Mouse (Mus musculus): Measurements from ENCODE around the gene Erc2. TPM values are rescaled to one million over a fixed set of nuclear protein-coding genes. Genes with fewer than 3 reads are reported as not detected.

Erc2 gene
- polyA plus RNA-seq, 1 experiment from 2014 or later = 2.7 TPM

DNA sequence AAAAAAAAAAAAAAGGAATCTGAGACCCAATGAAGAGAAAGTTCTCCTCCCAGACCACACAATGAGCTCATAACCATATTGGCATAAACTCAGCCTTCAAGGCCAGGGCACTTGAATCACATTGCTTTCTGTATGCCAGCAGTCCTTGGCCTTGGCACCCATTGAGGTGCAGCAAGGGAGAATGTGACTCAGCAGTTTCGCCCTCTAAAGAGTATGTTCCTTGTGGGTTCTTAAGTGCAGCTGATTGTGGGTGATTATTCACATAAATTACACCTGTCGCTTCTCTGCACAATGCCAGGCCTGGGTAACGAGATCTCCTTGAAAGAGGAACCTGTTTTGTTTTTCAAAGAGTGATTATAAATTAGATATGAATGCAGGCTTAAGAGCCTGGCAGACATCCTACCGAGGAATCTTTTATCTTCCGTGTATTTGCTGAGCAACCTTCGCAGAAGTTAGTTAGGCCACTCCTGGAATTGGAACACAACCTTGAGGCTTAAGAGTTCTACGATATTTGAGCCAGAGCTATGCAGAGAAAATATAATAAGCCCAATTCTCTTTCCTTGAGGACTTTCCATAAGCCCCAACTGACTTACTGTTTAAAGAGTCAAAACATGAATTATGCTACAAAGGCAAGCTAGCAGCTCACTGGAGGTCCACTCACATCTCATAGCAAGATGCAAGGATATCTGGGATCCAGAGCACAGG lies 834.3 kb downstream of the Erc2 start:
- H3K9ac ChIP-seq (ENCODE audit: low read length) = no peak overlapping the region
- H3K27me3 ChIP-seq (ENCODE audit: control insufficient read depth, insufficient read depth, low read length) = no peaks in the 10 kb centered on the region
- H3K36me3 ChIP-seq (ENCODE audit: control insufficient read depth, insufficient read depth, low read length) = no peaks in the 10 kb centered on the region
- no peak overlapping the region for H3K4me2 ChIP-seq (ENCODE audit: low read depth, low read length)
- H3K4me3 ChIP-seq (replicated peaks; ENCODE audit: low read length) = no peak overlapping the region
- H3K9me3 ChIP-seq (replicated peaks; ENCODE audit: control insufficient read depth, low read length) = no peaks in the 10 kb centered on the region
- no peaks in the 10 kb centered on the region for H3K4me1 ChIP-seq (ENCODE audit: control insufficient read depth, insufficient read depth, low read length)
- 56% methylated on average over 7 of the region's 7 CpGs for WGBS
- no peak; the same call in 1 of the 2 replicates for ATAC-seq (ENCODE audit: insufficient read depth, low FRiP score)
- H3K27ac ChIP-seq (ENCODE audit: low read length) = no peak overlapping the region

GRCm38 (mm10) chr14:28457428-28457827 lies 835.2 kb downstream of the Erc2 start:
- WGBS = 55% methylated on average over 3 of the region's 3 CpGs
- no peaks in the 10 kb centered on the region for H3K27me3 ChIP-seq (ENCODE audit: control insufficient read depth, insufficient read depth, low read length)
- no peak for ATAC-seq (ENCODE audit: insufficient read depth, low FRiP score)

DNA sequence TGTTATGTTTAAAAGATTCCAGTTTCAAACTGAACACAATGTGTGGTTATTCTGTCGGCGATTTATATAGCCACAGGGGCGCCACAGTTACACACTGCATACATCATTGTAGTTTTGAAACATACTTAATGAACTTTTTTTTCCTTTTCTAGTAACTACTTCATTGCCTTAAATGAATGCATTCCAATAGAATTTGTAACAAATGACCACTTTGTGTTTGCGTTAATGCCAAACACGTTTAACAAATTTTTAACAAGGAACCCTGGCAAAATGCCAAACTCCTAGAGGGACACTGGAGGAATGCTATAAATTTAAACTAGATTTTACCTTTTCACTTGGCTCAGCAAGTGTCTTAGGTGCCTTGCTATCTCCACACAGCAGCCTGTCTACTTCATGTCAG lies 845.7 kb downstream of the Erc2 start:
- Histone ChIP-seq H3K4me3 (replicated peaks; ENCODE audit: low read length) (no peak overlapping the region), H3K4me2 (ENCODE audit: low read depth, low read length) (no peak overlapping the region), H3K4me1 (ENCODE audit: control insufficient read depth, insufficient read depth, low read length) (no peaks in the 10 kb centered on the region; the same call in 1 of the 2 replicates), H3K27ac (ENCODE audit: low read length) (no peak overlapping the region), H3K27me3 (ENCODE audit: control insufficient read depth, insufficient read depth, low read length) (no peaks in the 10 kb centered on the region), H3K9ac (ENCODE audit: low read length) (no peak overlapping the region), H3K36me3 (ENCODE audit: control insufficient read depth, insufficient read depth, low read length) (no peaks in the 10 kb centered on the region), H3K9me3 (replicated peaks; ENCODE audit: control insufficient read depth, low read length) (no peaks in the 10 kb centered on the region)
- WGBS = 32% methylated on average over 5 of the region's 5 CpGs
- ATAC-seq (ENCODE audit: insufficient read depth, low FRiP score) = no peak

More at GRCm38 (mm10) chr14:28457428-28457827, 835.2 kb downstream of the Erc2 start:
- Histone ChIP-seq H3K4me2 (ENCODE audit: low read depth, low read length) (no peak overlapping the region), H3K4me3 (replicated peaks; ENCODE audit: low read length) (no peak overlapping the region), H3K9me3 (replicated peaks; ENCODE audit: control insufficient read depth, low read length) (no peaks in the 10 kb centered on the region), H3K36me3 (ENCODE audit: control insufficient read depth, insufficient read depth, low read length) (no peaks in the 10 kb centered on the region), H3K4me1 (ENCODE audit: control insufficient read depth, insufficient read depth, low read length) (no peaks in the 10 kb centered on the region), H3K27ac (ENCODE audit: low read length) (no peak overlapping the region), H3K9ac (ENCODE audit: low read length) (no peak overlapping the region)

GRCm38 (mm10) chr14:28469696-28470095 lies 847.5 kb downstream of the Erc2 start:
- WGBS = 44% methylated on average over 4 of the region's 4 CpGs
- ATAC-seq (ENCODE audit: insufficient read depth, low FRiP score) = no peak

GRCm38 (mm10) chr14:28470212-28470611 lies 848.0 kb downstream of the Erc2 start:
- ATAC-seq (ENCODE audit: insufficient read depth, low FRiP score) = no peak
- 66% methylated on average over 6 of the region's 6 CpGs for WGBS

More at GRCm38 (mm10) chr14:28469696-28470095, 847.5 kb downstream of the Erc2 start:
- H3K27me3 ChIP-seq (ENCODE audit: control insufficient read depth, insufficient read depth, low read length) = no peaks in the 10 kb centered on the region
- H3K27ac ChIP-seq (ENCODE audit: low read length) = no peak overlapping the region
- H3K4me2 ChIP-seq (ENCODE audit: low read depth, low read length) = no peak overlapping the region
- H3K9me3 ChIP-seq (replicated peaks; ENCODE audit: control insufficient read depth, low read length) = no peaks in the 10 kb centered on the region
- H3K4me1 ChIP-seq (ENCODE audit: control insufficient read depth, insufficient read depth, low read length) = no peaks in the 10 kb centered on the region; the same call in 1 of the 2 replicates
- H3K36me3 ChIP-seq (ENCODE audit: control insufficient read depth, insufficient read depth, low read length) = no peaks in the 10 kb centered on the region
- H3K4me3 ChIP-seq (replicated peaks; ENCODE audit: low read length) = no peak overlapping the region
- H3K9ac ChIP-seq (ENCODE audit: low read length) = no peak overlapping the region

GRCm38 (mm10) chr14:28475012-28475411 lies 852.8 kb downstream of the Erc2 start:
- WGBS = 48% methylated on average over 3 of the region's 3 CpGs
- no peak overlapping the region for H3K9ac ChIP-seq (ENCODE audit: low read length)
- no peaks in the 10 kb centered on the region for H3K27me3 ChIP-seq (ENCODE audit: control insufficient read depth, insufficient read depth, low read length)
- ATAC-seq (ENCODE audit: insufficient read depth, low FRiP score) = no peak
- no peaks in the 10 kb centered on the region for H3K4me1 ChIP-seq (ENCODE audit: control insufficient read depth, insufficient read depth, low read length)
- H3K27ac ChIP-seq (ENCODE audit: low read length) = no peak overlapping the region
- no peak overlapping the region for H3K4me3 ChIP-seq (replicated peaks; ENCODE audit: low read length)
- H3K9me3 ChIP-seq (replicated peaks; ENCODE audit: control insufficient read depth, low read length) = no peaks in the 10 kb centered on the region
- no peaks in the 10 kb centered on the region for H3K36me3 ChIP-seq (ENCODE audit: control insufficient read depth, insufficient read depth, low read length)
- H3K4me2 ChIP-seq (ENCODE audit: low read depth, low read length) = no peak overlapping the region

More at GRCm38 (mm10) chr14:28470212-28470611, 848.0 kb downstream of the Erc2 start:
- no peaks in the 10 kb centered on the region for H3K36me3 ChIP-seq (ENCODE audit: control insufficient read depth, insufficient read depth, low read length)
- H3K27ac ChIP-seq (ENCODE audit: low read length) = no peak overlapping the region
- H3K4me2 ChIP-seq (ENCODE audit: low read depth, low read length) = no peak overlapping the region
- H3K9me3 ChIP-seq (replicated peaks; ENCODE audit: control insufficient read depth, low read length) = no peaks in the 10 kb centered on the region
- H3K4me3 ChIP-seq (replicated peaks; ENCODE audit: low read length) = no peak overlapping the region
- no peak overlapping the region for H3K9ac ChIP-seq (ENCODE audit: low read length)
- H3K4me1 ChIP-seq (ENCODE audit: control insufficient read depth, insufficient read depth, low read length) = no peaks in the 10 kb centered on the region; the same call in 1 of the 2 replicates
- no peaks in the 10 kb centered on the region for H3K27me3 ChIP-seq (ENCODE audit: control insufficient read depth, insufficient read depth, low read length)

GRCm38 (mm10) chr14:28475421-28475820 lies 853.2 kb downstream of the Erc2 start:
- Histone ChIP-seq H3K4me3 (replicated peaks; ENCODE audit: low read length) (no peak overlapping the region), H3K27ac (ENCODE audit: low read length) (no peak overlapping the region), H3K36me3 (ENCODE audit: control insufficient read depth, insufficient read depth, low read length) (no peaks in the 10 kb centered on the region), H3K9ac (ENCODE audit: low read length) (no peak overlapping the region), H3K4me2 (ENCODE audit: low read depth, low read length) (no peak overlapping the region), H3K4me1 (ENCODE audit: control insufficient read depth, insufficient read depth, low read length) (no peaks in the 10 kb centered on the region), H3K27me3 (ENCODE audit: control insufficient read depth, insufficient read depth, low read length) (no peaks in the 10 kb centered on the region), H3K9me3 (replicated peaks; ENCODE audit: control insufficient read depth, low read length) (no peaks in the 10 kb centered on the region)
- no peak for ATAC-seq (ENCODE audit: insufficient read depth, low FRiP score)
- WGBS = 36% methylated on average over 7 of the region's 7 CpGs

DNA sequence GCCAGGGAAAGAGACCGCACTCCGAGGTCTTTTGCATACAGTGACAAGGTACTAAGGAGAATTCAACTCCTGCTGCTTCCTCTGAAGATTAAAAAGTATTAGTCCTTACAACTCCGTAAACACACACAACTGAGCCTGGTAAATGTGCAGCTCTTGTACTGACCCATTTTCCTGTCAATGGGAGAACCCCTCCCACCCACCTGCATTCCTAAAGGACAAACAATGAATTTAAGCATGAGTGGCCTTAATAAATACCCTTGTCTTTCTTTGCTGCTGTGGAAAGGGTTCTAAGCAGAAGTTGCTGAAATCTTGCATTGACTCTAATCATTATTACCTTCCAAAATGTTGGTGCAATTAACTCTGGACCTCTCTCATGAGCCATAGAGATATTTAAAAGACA lies 854.5 kb downstream of the Erc2 start:
- Histone ChIP-seq H3K4me1 (ENCODE audit: control insufficient read depth, insufficient read depth, low read length) (no peaks in the 10 kb centered on the region), H3K4me3 (replicated peaks; ENCODE audit: low read length) (no peak overlapping the region), H3K36me3 (ENCODE audit: control insufficient read depth, insufficient read depth, low read length) (no peaks in the 10 kb centered on the region), H3K4me2 (ENCODE audit: low read depth, low read length) (no peak overlapping the region), H3K27me3 (ENCODE audit: control insufficient read depth, insufficient read depth, low read length) (no peaks in the 10 kb centered on the region), H3K9ac (ENCODE audit: low read length) (no peak overlapping the region), H3K9me3 (replicated peaks; ENCODE audit: control insufficient read depth, low read length) (no peaks in the 10 kb centered on the region), H3K27ac (ENCODE audit: low read length) (no peak overlapping the region)
- 63% methylated on average over 3 of the region's 3 CpGs for WGBS
- ATAC-seq (ENCODE audit: insufficient read depth, low FRiP score) = no peak

DNA sequence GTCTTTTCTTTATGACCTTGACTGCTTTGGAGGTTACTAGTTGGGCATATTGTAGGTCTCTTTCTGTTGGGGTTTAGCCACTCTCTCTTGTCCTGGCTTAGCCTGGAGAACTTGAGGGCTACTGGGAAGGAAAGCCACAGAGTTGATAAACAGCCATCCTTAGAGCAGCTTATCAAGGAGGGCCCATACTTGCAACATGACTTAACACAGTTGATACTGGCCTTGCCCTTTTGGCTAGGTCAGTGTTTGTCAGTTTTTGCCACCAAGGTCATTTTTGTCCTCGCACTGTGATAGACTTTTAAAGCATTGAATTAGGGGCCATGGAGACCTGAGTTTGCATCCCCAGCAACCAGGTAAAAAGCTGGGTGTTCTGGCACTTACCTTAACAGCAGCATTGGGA lies 858.6 kb downstream of the Erc2 start:
- H3K4me1 ChIP-seq (ENCODE audit: control insufficient read depth, insufficient read depth, low read length) = no peaks in the 10 kb centered on the region
- no peak overlapping the region for H3K4me3 ChIP-seq (replicated peaks; ENCODE audit: low read length)
- H3K27me3 ChIP-seq (ENCODE audit: control insufficient read depth, insufficient read depth, low read length) = no peaks in the 10 kb centered on the region
- no peaks in the 10 kb centered on the region for H3K36me3 ChIP-seq (ENCODE audit: control insufficient read depth, insufficient read depth, low read length)
- no peak overlapping the region for H3K27ac ChIP-seq (ENCODE audit: low read length)
- ATAC-seq (ENCODE audit: insufficient read depth, low FRiP score) = no peak
- H3K9me3 ChIP-seq (replicated peaks; ENCODE audit: control insufficient read depth, low read length) = no peaks in the 10 kb centered on the region
- no peak overlapping the region for H3K4me2 ChIP-seq (ENCODE audit: low read depth, low read length)
- H3K9ac ChIP-seq (ENCODE audit: low read length) = no peak overlapping the region
- WGBS = 69% methylated on average over 1 of the region's 1 CpGs
